Mouse (Mus musculus) right cerebral cortex, postnatal 4 days (tissue): ENCODE data around the gene Actr2.
"Not testable (repeated sequence)": the region's sequence is repeated elsewhere in the genome, so short reads cannot be mapped to it uniquely, and the experiment has no call there.

Experiments used
- DNase-seq: peaks from one replicate; pipeline ENCODE4 v3.0.0-alpha.2; 2022

The Actr2 gene

GRCm38 (mm10) chr11:20042106-20042505 is 70.6 kb downstream of the Actr2 start:
- no peak for DNase-seq

- no peak for DNase-seq
These were observed 71.4 kb downstream of the Actr2 start for GRCm38 (mm10) chr11:20041164-20041920.

- DNase-seq, result peak; percentile 52
These were observed 74.0 kb downstream of the Actr2 start for GRCm38 (mm10) chr11:20038723-20039122.

- no peak for DNase-seq
These were observed 75.0 kb downstream of the Actr2 start for GRCm38 (mm10) chr11:20037739-20038138.

- DNase-seq, result no peak
These were observed 76.7 kb downstream of the Actr2 start for GRCm38 (mm10) chr11:20035972-20036371.

- DNase-seq, result no peak
These were observed 77.3 kb downstream of the Actr2 start for GRCm38 (mm10) chr11:20035343-20035928.

GRCm38 (mm10) chr11:20034337-20034947 is 78.3 kb downstream of the Actr2 start:
- DNase-seq, result no peak

GRCm38 (mm10) chr11:20033541-20034160 is 79.1 kb downstream of the Actr2 start:
- no peak for DNase-seq

- DNase-seq, result peak; percentile 41
These were observed 81.2 kb downstream of the Actr2 start for GRCm38 (mm10) chr11:20031536-20031935.

GRCm38 (mm10) chr11:20030973-20031372 is 81.7 kb downstream of the Actr2 start:
- DNase-seq, result not testable (repeated sequence)

GRCm38 (mm10) chr11:20029014-20029413 is 83.7 kb downstream of the Actr2 start:
- no peak for DNase-seq

GRCm38 (mm10) chr11:20028396-20028795 is 84.3 kb downstream of the Actr2 start:
- no peak for DNase-seq

GRCm38 (mm10) chr11:20027719-20028118 is 85.0 kb downstream of the Actr2 start:
- DNase-seq, result no peak

GRCm38 (mm10) chr11:20025899-20026298 is 86.8 kb downstream of the Actr2 start:
- DNase-seq, result no peak

- DNase-seq, result no peak
These were observed 89.7 kb downstream of the Actr2 start for GRCm38 (mm10) chr11:20022911-20023482.

GRCm38 (mm10) chr11:20022462-20022861 is 90.3 kb downstream of the Actr2 start:
- DNase-seq, result no peak

GRCm38 (mm10) chr11:20020720-20021119 is 92.0 kb downstream of the Actr2 start:
- no peak for DNase-seq

- DNase-seq, result no peak
These were observed 93.8 kb downstream of the Actr2 start for GRCm38 (mm10) chr11:20018905-20019304.

- DNase-seq, result no peak
These were observed 94.8 kb downstream of the Actr2 start for GRCm38 (mm10) chr11:20017937-20018336.

GRCm38 (mm10) chr11:20013366-20013765 is 99.3 kb downstream of the Actr2 start:
- DNase-seq, result no peak
